Mouse (Mus musculus): Measurements from ENCODE around the gene F12.

- TF ChIP-seq CTCF (IDR thresholded peaks at IDR 0.05; ENCODE audit: extremely low read depth, insufficient read depth, insufficient read length, insufficient replicate concordance) (no peak), POLR2A (IDR thresholded peaks at IDR 0.05; ENCODE audit: low read depth, low read length) (no peak)
Measured at GRCm38 (mm10) chr13:55471819-55472131, 45.2 kb upstream of the F12 start.

Measured in spleen, adult 2 months (tissue).